Mouse (Mus musculus): ENCODE measurements around the gene Vnn1.

Gene Vnn1

GRCm38 (mm10) chr10:23894601-23895349, at the start of gene Vnn1:
Vnn1 (plus strand) TSS chr10:23894688.
- CTCF ChIA-PET, result no interaction called here

- CTCF ChIA-PET, result no interaction called here
Measured at GRCm38 (mm10) chr10:23851228-23851912, 43.1 kb upstream of the Vnn1 start, which contains the start of gene Vnn3. Vnn3 (plus strand) TSS chr10:23851462.

- CTCF ChIA-PET, result no interaction called here
Measured at GRCm38 (mm10) chr10:23852096-23852495, 42.4 kb upstream of the Vnn1 start.

GRCm38 (mm10) chr10:23864362-23865312, 29.9 kb upstream of the Vnn1 start:
- CTCF ChIA-PET, result no interaction called here

- CTCF ChIA-PET, result no interaction called here
Measured at GRCm38 (mm10) chr10:23880695-23881094, 13.8 kb upstream of the Vnn1 start.

GRCm38 (mm10) chr10:23884910-23885309, 9.6 kb upstream of the Vnn1 start:
- CTCF ChIA-PET, result interaction anchor here (0.7 kb wide), 1 partner anchor 1339 kb away, joined by 4 read pairs; no protein-coding TSS in a partner anchor

- CTCF ChIA-PET, result no interaction called here
Measured at GRCm38 (mm10) chr10:23886060-23886459, 8.4 kb upstream of the Vnn1 start.

- CTCF ChIA-PET, result no interaction called here
Measured at GRCm38 (mm10) chr10:23892987-23893386, 1.5 kb upstream of the Vnn1 start.

GRCm38 (mm10) chr10:23895376-23895775, 888 bp downstream of the Vnn1 start:
- CTCF ChIA-PET, result no interaction called here

- CTCF ChIA-PET, result no interaction called here
Measured at GRCm38 (mm10) chr10:23901119-23901518, 6.6 kb downstream of the Vnn1 start.

GRCm38 (mm10) chr10:23905661-23906060, 11.2 kb downstream of the Vnn1 start:
- CTCF ChIA-PET, result no interaction called here

- CTCF ChIA-PET, result no interaction called here
Measured at GRCm38 (mm10) chr10:23920056-23920455, 25.6 kb downstream of the Vnn1 start, which contains the start of gene Taar1. Taar1 (plus strand) TSS chr10:23920356.

- CTCF ChIA-PET, result no interaction called here
Measured at GRCm38 (mm10) chr10:23922468-23922867, 28.0 kb downstream of the Vnn1 start.

GRCm38 (mm10) chr10:23923941-23924340, 29.5 kb downstream of the Vnn1 start:
- CTCF ChIA-PET, result no interaction called here

GRCm38 (mm10) chr10:23937613-23938012, 43.1 kb downstream of the Vnn1 start:
- CTCF ChIA-PET, result no interaction called here

GRCm38 (mm10) chr10:23938312-23938711, 43.8 kb downstream of the Vnn1 start, which contains the start of gene Taar2:
Taar2 (plus strand) TSS chr10:23938572.
- CTCF ChIA-PET, result no interaction called here

GRCm38 (mm10) chr10:23942465-23942864, 48.0 kb downstream of the Vnn1 start:
- CTCF ChIA-PET, result no interaction called here

- CTCF ChIA-PET, result no interaction called here
Measured at GRCm38 (mm10) chr10:23948026-23948425, 53.5 kb downstream of the Vnn1 start.

- CTCF ChIA-PET, result no interaction called here
Measured at GRCm38 (mm10) chr10:23949508-23950005, 55.1 kb downstream of the Vnn1 start, which contains the start of gene Taar3. Taar3 (plus strand) TSS chr10:23949558.

GRCm38 (mm10) chr10:23951714-23952113, 57.2 kb downstream of the Vnn1 start:
- CTCF ChIA-PET, result no interaction called here

Measured in spleen, embryonic (tissue).